Mouse (Mus musculus): ENCODE measurements around the gene Olfr1453. TPM values are rescaled to one million over a fixed set of nuclear protein-coding genes. Genes with fewer than 3 reads are reported as not detected.
"Not testable (repeated sequence)": the region's sequence is repeated elsewhere in the genome, so short reads cannot be mapped to it uniquely, and the experiment has no call there.

The Olfr1453 gene
- not detected in 2 replicates for polyA plus RNA-seq (2015; fragmentation: Nextera tagmentation; extraction: Ambion mirVana)

DNA sequence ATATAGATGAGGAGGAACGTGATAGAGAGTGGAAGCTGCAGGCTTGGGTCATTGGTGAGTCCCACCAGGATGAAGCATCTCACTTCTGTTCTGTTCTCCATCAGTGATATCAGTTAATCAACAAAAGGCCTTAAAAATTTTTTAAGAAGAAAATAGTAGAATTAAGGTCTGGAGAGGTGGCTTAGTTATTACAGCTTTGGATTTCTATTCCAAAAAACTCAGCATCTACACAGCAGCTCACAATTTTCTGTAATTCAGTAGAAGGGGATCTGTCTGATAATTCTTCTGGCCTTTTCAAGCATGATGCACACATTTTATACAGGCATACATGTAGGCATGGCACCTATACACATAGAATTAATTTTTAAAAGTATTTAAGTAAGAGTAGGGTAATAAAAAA is at the start of gene Olfr1453:
Olfr1453 (minus strand) TSS at position 101 of the 400 bp plus-strand sequence.
- H3K27me3 ChIP-seq = no peaks in the 10 kb centered on the region
- no peak within 1 kb of the TSS for H3K27ac ChIP-seq
- no peak within 1 kb of the TSS for H3K4me3 ChIP-seq
- no peaks in the 10 kb centered on the region for H3K36me3 ChIP-seq
- no peaks in the 10 kb centered on the region for H3K4me1 ChIP-seq (replicated peaks)
- H3K9me3 ChIP-seq = no peaks in the 10 kb centered on the region; the same call in 1 of the 2 replicates
- ATAC-seq (ENCODE audit: low FRiP score) = no peak
- WGBS = 68% methylated on average over 1 of the region's 1 CpGs
- no peak within 1 kb of the TSS for H3K4me2 ChIP-seq
- no peak within 1 kb of the TSS for H3K9ac ChIP-seq

GRCm38 (mm10) chr19:13060310-13060709 is 32.2 kb upstream of the Olfr1453 start, which contains the start of gene Olfr1454:
Olfr1454 (plus strand) TSS chr19:13060610.
- 74% methylated on average over 2 of the region's 2 CpGs for WGBS
- no peak within 1 kb of the TSS for H3K27ac ChIP-seq
- ATAC-seq (ENCODE audit: low FRiP score) = no peak
- H3K36me3 ChIP-seq = no peaks in the 10 kb centered on the region
- H3K4me2 ChIP-seq = no peak within 1 kb of the TSS
- no peaks in the 10 kb centered on the region for H3K4me1 ChIP-seq (replicated peaks)
- H3K27me3 ChIP-seq = no peaks in the 10 kb centered on the region
- no peak within 1 kb of the TSS for H3K4me3 ChIP-seq
- no peak within 1 kb of the TSS for H3K9ac ChIP-seq
- peaks cover 35% of the 10 kb centered on the region for H3K9me3 ChIP-seq

GRCm38 (mm10) chr19:12994714-12995113 is 33.4 kb downstream of the Olfr1453 start, which contains the start of gene Olfr1451:
Olfr1451 (plus strand) TSS chr19:12995014.
- ATAC-seq (ENCODE audit: low FRiP score) = no peak
- Histone ChIP-seq H3K9me3 (peaks cover 6% of the 10 kb centered on the region; the same call in 1 of the 2 replicates), H3K4me1 (replicated peaks) (no peaks in the 10 kb centered on the region), H3K4me2 (no peak within 1 kb of the TSS), H3K36me3 (no peaks in the 10 kb centered on the region), H3K27ac (no peak within 1 kb of the TSS), H3K9ac (no peak within 1 kb of the TSS), H3K27me3 (no peaks in the 10 kb centered on the region), H3K4me3 (no peak within 1 kb of the TSS)
- 73% methylated on average over 2 of the region's 2 CpGs for WGBS

GRCm38 (mm10) chr19:12992316-12992715 is 35.8 kb downstream of the Olfr1453 start:
- not testable (repeated sequence) for H3K4me1 ChIP-seq (replicated peaks); H3K27me3 ChIP-seq; H3K9me3 ChIP-seq; H3K27ac ChIP-seq; H3K9ac ChIP-seq; H3K4me2 ChIP-seq; ATAC-seq (ENCODE audit: low FRiP score); H3K4me3 ChIP-seq; H3K36me3 ChIP-seq
- 93% methylated on average over 4 of the region's 4 CpGs for WGBS

Other genes starting within 250 kb of the Olfr1453 start
- gene Zfp91, start 232.2 kb downstream of the Olfr1453 start, polyA plus RNA-seq (2015; fragmentation: Nextera tagmentation; extraction: Ambion mirVana) = 14.7 and 15.8 TPM in 2 replicates
- gene Lpxn, start 232.1 kb downstream of the Olfr1453 start, polyA plus RNA-seq (2015; fragmentation: Nextera tagmentation; extraction: Ambion mirVana) = 1.5 and 1.6 TPM in 2 replicates
- gene Gm5244, start 181.6 kb downstream of the Olfr1453 start, polyA plus RNA-seq (2015; fragmentation: Nextera tagmentation; extraction: Ambion mirVana) = not detected in 2 replicates
- gene Olfr1444, start 171.0 kb downstream of the Olfr1453 start, polyA plus RNA-seq (2015; fragmentation: Nextera tagmentation; extraction: Ambion mirVana) = not detected in 2 replicates
- gene Olfr1445, start 144.5 kb downstream of the Olfr1453 start, polyA plus RNA-seq (2015; fragmentation: Nextera tagmentation; extraction: Ambion mirVana) = not detected in 2 replicates
- not detected in 2 replicates for gene Olfr1446, start 134.8 kb downstream of the Olfr1453 start, polyA plus RNA-seq (2015; fragmentation: Nextera tagmentation; extraction: Ambion mirVana)
- gene Olfr1447, start 124.6 kb downstream of the Olfr1453 start, polyA plus RNA-seq (2015; fragmentation: Nextera tagmentation; extraction: Ambion mirVana) = not detected in 2 replicates
- gene Olfr1448, start 103.9 kb downstream of the Olfr1453 start, polyA plus RNA-seq (2015; fragmentation: Nextera tagmentation; extraction: Ambion mirVana) = not detected in 2 replicates
- not detected in 2 replicates for gene Olfr1449, start 97.5 kb downstream of the Olfr1453 start, polyA plus RNA-seq (2015; fragmentation: Nextera tagmentation; extraction: Ambion mirVana)
- gene Olfr1450, start 78.1 kb downstream of the Olfr1453 start, polyA plus RNA-seq (2015; fragmentation: Nextera tagmentation; extraction: Ambion mirVana) = not detected in 2 replicates
- gene Olfr1451, start 33.3 kb downstream of the Olfr1453 start, polyA plus RNA-seq (2015; fragmentation: Nextera tagmentation; extraction: Ambion mirVana) = not detected in 2 replicates
- gene Olfr1454, start 32.3 kb upstream of the Olfr1453 start, polyA plus RNA-seq (2015; fragmentation: Nextera tagmentation; extraction: Ambion mirVana) = not detected in 2 replicates
- gene Olfr1457, start 69.6 kb upstream of the Olfr1453 start, polyA plus RNA-seq (2015; fragmentation: Nextera tagmentation; extraction: Ambion mirVana) = not detected in 2 replicates
- not detected in 2 replicates for gene Olfr1458, start 78.4 kb upstream of the Olfr1453 start, polyA plus RNA-seq (2015; fragmentation: Nextera tagmentation; extraction: Ambion mirVana)
- gene Olfr1459, start 121.2 kb upstream of the Olfr1453 start, polyA plus RNA-seq (2015; fragmentation: Nextera tagmentation; extraction: Ambion mirVana) = not detected in 2 replicates
- gene Olfr1461, start 134.7 kb upstream of the Olfr1453 start, polyA plus RNA-seq (2015; fragmentation: Nextera tagmentation; extraction: Ambion mirVana) = not detected in 2 replicates
- not detected in 2 replicates for gene Olfr1462, start 157.4 kb upstream of the Olfr1453 start, polyA plus RNA-seq (2015; fragmentation: Nextera tagmentation; extraction: Ambion mirVana)
- gene Olfr1463, start 203.0 kb upstream of the Olfr1453 start, polyA plus RNA-seq (2015; fragmentation: Nextera tagmentation; extraction: Ambion mirVana) = not detected in 2 replicates

Data from hindbrain, embryonic 13.5 days (tissue).